Mouse (Mus musculus): ENCODE measurements at regions not wholly inside any gene's neighbourhood (a gene's known extent, or its start where the extent isn't known, plus 50 kb on each side); places are given as distances from the start of the nearest gene placed in this dataset.

DNA sequence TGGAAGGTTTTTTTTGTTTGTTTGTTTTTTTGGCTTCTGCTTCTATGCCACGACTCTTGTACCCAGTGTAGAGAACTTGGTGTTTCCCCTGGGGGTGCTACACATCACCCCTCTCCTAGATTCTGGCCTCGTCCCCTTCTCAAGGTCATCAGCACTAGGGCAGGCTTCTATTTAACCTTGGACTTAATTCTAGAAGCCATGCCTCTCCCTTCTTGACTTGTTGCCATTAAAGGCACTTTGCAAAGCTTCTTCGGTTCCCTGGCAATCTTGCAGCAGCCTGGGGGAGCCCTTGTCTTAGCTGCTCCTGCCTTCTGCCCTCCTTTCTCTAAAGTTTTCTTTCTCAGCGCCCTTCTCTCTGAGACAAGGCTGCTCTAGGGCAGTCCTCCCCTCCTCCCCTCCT, 143.0 kb upstream of the Foxn2 start:
- intact Hi-C loops (cut with DNase I): no loop called here
- DNase-seq: no peak

DNA sequence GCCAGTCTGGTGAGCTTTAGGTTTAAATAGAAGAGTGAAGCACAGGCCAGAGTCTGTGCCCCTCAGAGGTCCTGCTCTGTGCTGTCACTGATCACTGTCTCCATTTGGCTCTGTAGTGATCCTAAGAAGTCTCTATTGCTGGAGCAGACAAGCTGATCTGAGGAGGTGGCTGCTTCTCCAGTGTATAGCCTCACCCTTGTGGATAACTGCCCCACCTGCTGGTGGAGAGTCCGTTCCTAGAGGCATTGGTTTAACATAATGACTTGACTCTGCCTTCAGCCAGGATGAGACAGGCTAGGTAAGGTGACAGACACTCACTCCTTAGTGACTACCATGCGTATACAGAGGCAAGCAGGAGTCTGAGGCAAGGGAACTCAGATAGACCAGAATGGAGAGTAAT, 136.5 kb upstream of the Foxn2 start:
- peak; percentile 34 to 43 for DNase-seq
- intact Hi-C loops (cut with DNase I): loop anchor here (1.0 kb wide), 1 partner anchor 48 kb away; no protein-coding TSS in a partner anchor

DNA sequence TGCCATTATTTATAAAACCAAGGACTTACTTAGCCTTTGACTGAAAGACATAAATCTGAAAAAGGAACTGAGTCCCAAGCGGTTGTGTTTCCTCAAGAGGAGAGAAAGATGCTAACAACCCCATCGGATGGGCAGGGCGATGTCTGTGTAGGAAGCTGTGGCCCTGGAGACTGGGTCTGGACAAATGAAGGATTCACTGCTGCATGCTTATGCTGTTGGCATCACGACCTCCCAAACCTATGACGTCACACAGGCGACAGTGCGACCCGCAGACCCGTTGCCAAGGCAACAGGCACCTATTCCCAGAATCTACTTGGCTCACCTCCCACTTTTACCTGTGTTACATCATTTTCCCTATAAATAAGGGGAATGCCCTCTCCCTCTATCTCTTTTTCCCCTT, 135.3 kb upstream of the Foxn2 start:
- intact Hi-C loops (cut with DNase I): no loop called here
- no peak for DNase-seq

DNA sequence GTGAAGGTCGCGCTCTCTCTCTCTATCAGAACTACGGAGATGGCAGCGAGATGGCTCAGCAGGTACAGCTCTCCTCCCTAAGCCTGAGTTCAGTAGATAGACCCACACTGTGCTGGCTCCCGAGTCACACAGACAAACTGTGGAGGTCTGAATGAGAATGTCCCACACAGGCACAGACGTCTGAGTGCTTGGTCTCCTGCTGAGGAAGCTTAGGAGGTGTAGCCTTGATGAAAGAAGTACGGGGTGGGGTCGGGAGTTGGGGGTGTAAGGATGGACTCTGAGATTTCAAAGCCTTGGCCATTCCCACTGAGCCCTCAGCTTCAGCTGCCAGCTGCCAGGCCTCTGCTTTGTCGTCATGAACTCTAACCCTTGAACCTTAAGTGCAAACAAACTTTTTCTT, 134.2 kb upstream of the Foxn2 start:
- no peak for DNase-seq
- intact Hi-C loops (cut with DNase I): no loop called here

DNA sequence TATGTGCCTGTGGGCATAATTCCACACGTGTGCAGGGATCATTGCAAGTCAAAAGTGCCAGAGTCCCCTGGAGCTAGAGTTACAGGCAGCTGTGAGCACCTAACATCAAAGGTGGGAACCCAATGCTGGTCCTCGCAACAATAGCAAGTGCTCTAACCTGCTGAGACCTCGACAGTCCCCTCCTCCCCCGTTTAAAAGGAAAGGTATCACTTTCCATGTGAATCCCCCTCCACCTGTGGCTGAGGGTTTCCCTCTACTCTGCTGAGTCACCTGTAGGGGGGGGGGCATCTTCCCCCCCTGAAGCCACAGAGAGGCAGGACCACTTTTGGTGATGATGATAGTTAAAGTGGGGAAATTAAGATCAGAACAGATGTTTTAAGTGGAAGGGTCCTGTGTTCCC, 133.4 kb upstream of the Foxn2 start:
- DNase-seq: no peak
- intact Hi-C loops (cut with DNase I): no loop called here

DNA sequence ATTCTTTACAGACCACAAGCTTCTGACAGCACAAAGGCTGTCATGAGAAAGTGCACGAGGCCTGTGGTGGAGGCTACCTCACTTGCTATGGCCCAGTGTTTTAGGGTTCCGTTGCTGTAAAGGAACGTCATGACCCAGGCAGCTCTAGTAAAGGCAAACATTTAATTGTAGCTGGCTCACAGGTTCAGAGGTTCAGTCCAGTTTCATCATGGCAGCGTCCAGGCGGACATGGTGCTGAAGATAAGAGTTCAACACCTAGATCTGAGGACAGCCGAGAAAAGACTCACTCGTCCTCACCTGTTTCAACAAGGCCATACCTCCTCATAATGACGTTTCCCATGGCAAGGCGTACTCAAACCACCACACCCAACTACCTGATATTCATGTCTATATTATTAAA, 132.7 kb upstream of the Foxn2 start:
- intact Hi-C loops (cut with DNase I): no loop called here
- no peak for DNase-seq

- no peak for DNase-seq
- intact Hi-C loops (cut with DNase I): no loop called here
Observed at GRCm38 (mm10) chr17:88312876-88313275, 127.6 kb upstream of the Foxn2 start.

- intact Hi-C loops (cut with DNase I): no loop called here
- no peak for DNase-seq
Observed at GRCm38 (mm10) chr17:88316213-88316967, 124.1 kb upstream of the Foxn2 start.

DNA sequence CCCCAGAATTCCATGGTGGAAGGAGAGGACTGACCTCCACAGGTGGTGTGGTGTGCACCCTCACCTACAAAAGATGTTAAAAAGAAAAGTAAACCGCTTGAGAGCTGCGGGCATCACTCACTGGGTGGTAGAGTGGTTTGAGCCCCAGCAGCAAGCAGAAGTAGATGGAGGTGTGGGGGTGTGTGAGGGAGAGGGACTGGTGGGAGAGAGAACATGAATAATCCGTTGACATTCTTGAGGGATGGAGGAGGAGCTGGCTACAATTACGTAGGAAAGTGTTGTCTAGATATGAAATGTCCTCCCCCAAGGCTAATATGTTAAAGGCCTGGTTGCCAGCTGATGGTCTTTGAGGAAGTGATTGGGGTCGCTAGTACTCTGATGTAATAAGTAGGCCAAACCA, 123.2 kb upstream of the Foxn2 start:
- intact Hi-C loops (cut with DNase I): no loop called here
- no peak for DNase-seq

DNA sequence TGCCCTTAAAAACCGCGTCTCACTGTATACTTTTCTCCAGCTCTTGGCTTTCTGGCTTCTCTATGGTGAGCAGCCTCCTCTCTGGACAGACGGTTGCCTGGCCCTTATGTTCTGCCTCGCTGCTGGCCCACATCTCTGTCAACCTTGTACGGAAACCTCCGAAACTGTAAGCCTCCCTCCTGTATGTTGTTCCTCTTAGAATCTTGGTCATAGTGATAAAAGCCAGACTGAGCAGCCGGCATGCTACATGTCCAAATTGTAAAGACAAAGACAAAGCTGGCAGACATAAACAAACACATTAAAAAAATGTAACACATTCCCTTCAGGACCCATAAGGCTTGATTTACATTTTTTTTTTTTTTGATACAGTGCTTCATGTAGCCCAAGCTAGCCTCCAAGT, 122.7 kb upstream of the Foxn2 start:
- intact Hi-C loops (cut with DNase I): no loop called here

GRCm38 (mm10) chr17:88318207-88318791, 122.2 kb upstream of the Foxn2 start:
- intact Hi-C loops (cut with DNase I): no loop called here
- DNase-seq: no peak

More for the DNA sequence above, 122.7 kb upstream of the Foxn2 start:
- no peak for DNase-seq

- DNase-seq: no peak
- intact Hi-C loops (cut with DNase I): no loop called here
Observed at GRCm38 (mm10) chr17:88318936-88319335, 121.6 kb upstream of the Foxn2 start.

DNA sequence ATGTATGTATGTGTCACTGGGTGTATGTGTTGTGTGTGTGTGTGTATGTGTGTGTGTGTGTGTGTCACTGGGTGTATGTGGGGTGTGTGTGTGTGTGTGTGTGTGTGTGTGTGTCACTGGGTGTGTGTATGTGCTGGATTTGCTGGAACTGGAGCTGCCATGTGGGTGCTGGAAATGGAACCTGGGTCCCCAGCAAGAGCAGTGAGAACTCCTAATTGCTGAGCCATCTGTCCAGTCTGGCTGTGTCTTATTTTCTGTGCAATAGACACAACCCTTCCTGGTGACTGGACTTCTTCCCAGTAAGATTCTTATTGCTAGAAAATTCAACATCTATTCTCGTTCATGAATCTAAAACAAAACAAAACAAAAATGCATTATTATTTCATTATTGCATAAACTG, 119.8 kb upstream of the Foxn2 start:
- intact Hi-C loops (cut with DNase I): no loop called here
- DNase-seq: no peak

DNA sequence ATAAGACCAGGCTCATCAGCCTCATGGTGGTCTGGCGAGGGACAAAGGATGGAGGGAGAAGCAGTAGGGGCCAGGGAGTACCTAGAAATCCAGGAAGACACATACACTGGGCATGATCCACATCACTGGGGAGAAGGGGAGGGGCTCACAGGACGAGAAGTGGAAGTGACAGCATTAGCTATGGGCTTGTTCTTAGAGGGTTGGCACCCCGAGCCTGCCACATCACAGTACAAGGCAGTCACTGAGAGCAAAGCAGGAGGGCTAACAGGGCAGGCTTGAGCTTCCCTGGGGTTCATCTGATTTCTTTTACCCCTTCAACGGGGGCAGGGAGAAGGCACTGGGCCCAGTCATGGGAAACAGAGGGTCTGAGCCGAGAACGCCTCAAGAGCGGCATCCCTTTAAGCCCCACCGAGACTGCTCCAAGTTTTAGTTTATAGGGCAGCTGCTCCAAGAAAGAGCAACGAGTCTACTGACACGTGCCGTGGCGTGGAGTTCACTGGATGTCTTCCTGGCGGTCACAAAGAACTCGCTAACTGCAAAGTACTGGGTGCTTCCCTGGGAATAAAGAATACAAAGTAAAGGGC, 115.1 kb upstream of the Foxn2 start:
- DNase-seq: no peak
- intact Hi-C loops (cut with DNase I): no loop called here

DNA sequence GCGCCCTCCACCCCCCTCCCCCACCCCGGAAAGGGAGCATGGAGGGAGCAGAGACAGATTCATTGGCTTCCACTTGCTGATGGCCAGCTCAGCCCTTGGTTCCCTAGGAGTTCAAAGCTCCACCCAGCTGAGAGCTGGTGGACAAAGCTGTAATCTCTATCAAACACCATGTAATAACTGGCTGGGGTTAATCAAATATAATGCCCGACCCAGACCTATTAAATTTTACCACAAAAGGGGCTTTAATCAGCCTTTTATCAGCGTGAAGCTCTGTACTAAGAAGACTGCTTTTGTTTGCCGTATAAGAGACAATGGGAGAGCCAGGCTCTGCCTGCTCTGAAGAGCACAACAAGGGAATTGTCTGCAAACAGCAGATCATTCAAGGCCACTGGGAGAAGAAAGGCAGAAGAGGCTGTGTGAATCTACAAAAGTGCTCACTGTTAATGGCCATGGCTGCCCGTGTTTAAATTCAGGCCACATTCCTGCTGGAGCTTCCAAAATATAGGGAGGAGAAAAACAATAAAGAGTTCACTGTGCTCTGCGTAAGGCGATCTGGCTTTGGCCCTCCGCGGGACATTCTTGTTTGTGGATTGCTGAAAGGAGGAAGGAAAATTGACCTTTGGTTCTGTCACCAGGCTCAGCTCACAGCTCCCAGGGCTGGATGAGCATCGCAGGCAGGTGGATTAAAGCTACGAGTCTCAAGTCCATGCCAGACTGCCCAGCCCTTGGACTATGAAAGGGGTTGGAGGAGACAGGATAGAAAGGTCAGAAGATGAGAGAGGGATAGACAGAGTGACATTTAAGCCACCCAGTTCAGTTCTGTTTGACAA, 114.4 kb upstream of the Foxn2 start:
- DNase-seq: no peak
- intact Hi-C loops (cut with DNase I): no loop called here

DNA sequence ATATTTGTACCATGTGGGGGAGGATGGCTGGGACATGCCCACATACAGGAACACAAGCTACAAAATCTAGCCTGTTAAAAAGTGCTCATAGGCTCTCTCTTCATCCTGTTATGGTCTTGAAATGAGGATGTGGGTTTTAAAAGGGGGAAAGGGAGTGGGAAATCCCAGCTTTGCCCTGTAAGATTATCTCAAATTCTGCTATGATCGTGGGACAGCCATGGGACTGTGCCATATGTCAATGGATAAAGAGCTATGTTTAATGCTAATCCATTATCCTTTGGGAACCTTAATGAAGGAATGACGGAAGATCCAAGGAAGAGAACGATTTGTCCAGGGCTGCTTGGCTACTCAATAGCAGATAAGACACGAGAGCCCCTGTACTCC, 113.8 kb upstream of the Foxn2 start:
- intact Hi-C loops (cut with DNase I): no loop called here

DNA sequence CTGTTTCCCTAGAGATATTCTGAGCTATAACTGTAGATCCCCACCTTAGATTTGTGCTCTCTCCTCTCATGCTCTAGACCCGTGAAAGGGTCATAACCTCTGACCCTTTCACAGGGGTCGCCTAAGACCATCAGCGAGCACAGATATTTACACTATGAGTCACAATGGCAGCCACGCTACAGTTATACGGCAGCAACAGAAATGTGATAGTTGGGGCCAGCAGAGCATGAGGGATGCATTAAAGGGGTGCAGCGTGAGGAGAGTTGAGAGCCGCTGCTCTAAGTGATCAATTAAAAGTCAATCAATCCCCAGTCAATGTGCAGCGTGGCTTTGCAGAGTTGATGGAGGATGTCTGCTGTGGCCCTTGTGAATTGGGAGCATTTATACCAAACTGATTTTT, 112.7 kb upstream of the Foxn2 start:
- intact Hi-C loops (cut with DNase I): no loop called here
- no peak for DNase-seq

More for the DNA sequence above, 113.8 kb upstream of the Foxn2 start:
- DNase-seq: no peak

DNA sequence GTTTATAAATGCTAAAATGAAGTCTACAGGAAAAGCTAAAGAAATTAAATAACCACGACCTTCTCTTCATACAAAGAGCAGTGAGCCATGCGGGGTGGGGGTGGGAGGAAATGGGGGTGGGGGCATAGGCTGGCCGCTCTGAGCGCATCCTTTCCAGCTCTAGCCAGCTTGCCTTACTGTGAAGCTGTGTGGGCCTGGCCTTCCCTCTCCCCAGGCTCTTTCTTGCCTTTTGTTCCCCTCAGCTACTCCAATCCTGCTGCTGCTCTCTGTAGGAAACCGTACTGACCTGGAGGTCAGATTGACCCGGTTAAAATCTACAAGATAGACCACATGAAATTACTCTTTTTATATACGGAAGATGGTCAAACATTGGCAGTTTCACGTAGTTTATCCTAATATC, 111.7 kb upstream of the Foxn2 start:
- DNase-seq: no peak
- intact Hi-C loops (cut with DNase I): no loop called here

DNA sequence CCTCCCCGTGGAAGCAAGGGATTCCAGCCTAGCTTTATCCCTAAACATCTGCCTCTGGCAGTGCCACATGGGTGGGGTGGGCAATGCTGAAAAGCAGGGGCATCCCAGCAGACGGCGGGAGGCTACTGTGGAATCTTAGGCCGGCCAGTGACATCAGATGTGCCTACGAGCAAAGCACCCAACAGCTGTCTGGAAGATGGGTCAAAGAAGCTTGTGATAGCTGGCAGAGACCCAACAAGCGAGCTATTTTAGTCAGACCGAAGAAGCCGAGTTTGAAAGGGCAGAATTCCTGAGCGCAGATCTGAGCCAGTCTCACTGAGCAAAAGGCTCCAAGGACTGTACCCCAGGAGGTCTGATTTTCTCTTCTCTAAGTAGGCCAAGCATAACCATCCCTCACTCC, 110.8 kb upstream of the Foxn2 start:
- DNase-seq: peak; percentile 48 to 60
- intact Hi-C loops (cut with DNase I): no loop called here

GRCm38 (mm10) chr17:88330129-88330528, 110.4 kb upstream of the Foxn2 start:
- intact Hi-C loops (cut with DNase I): no loop called here
- no peak for DNase-seq

DNA sequence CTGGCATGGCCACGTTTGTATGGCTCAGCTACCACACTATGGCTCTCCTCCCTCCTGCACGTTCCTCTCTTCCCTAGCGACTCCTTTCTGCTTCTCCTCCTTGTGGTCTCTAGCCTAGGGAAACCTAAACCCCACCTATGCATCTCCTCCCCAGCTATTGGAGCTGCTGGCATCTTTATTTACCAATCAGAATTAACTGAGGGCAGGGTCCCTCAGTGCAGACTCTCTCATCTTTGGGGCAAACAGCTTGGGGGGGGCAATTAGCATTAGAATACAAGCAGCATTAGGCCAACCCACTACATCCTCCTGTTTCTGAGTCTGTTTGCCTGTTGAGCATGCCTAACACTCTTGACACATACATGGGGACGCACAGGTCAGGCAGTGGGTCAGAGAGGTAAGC, 106.7 kb upstream of the Foxn2 start:
- intact Hi-C loops (cut with DNase I): no loop called here
- DNase-seq: no peak

Measured in heart, postnatal 36 days (tissue).